Mouse (Mus musculus) adrenal gland, postnatal 14 days (tissue): ENCODE data around the gene Abl1. TPM values are rescaled to one million over a fixed set of nuclear protein-coding genes. Genes with fewer than 3 reads are reported as not detected.

Experiments used
- DNase-seq: peaks from one replicate; pipeline ENCODE4 v3.0.0; 2021; ENCODE audit warnings: mixed read lengths
- total RNA-seq: library from RNA; stranded (reverse); gene quantifications from 2 replicates; pipeline ENCODE4 v1.2.3, GENCODE M21; 2021

Gene Abl1
- total RNA-seq, 1 experiment from 2014 or later = 57.5 TPM

- DNase-seq = peak; percentile 71
Measured at GRCm38 (mm10) chr2:31683666-31684065, 4.5 kb upstream of the Abl1 start.

GRCm38 (mm10) chr2:31689045-31689444 is 869 bp downstream of the Abl1 start:
- DNase-seq = peak; percentile 29

- DNase-seq = no peak
Measured at GRCm38 (mm10) chr2:31690063-31690462, 1.9 kb downstream of the Abl1 start.

- DNase-seq = peak; percentile 34
Measured at GRCm38 (mm10) chr2:31698209-31698608, 10.0 kb downstream of the Abl1 start.

GRCm38 (mm10) chr2:31700545-31701446 is 12.6 kb downstream of the Abl1 start:
- no peak for DNase-seq

GRCm38 (mm10) chr2:31703226-31703625 is 15.1 kb downstream of the Abl1 start:
- no peak for DNase-seq

GRCm38 (mm10) chr2:31705914-31706313 is 17.7 kb downstream of the Abl1 start:
- DNase-seq = no peak

GRCm38 (mm10) chr2:31706531-31706930 is 18.4 kb downstream of the Abl1 start:
- no peak for DNase-seq

GRCm38 (mm10) chr2:31712716-31713115 is 24.5 kb downstream of the Abl1 start:
- DNase-seq = no peak

- no peak for DNase-seq
Measured at GRCm38 (mm10) chr2:31713813-31714212, 25.6 kb downstream of the Abl1 start.

GRCm38 (mm10) chr2:31714780-31715179 is 26.6 kb downstream of the Abl1 start:
- no peak for DNase-seq

GRCm38 (mm10) chr2:31715985-31716384 is 27.8 kb downstream of the Abl1 start:
- DNase-seq = no peak

GRCm38 (mm10) chr2:31719202-31719880 is 31.2 kb downstream of the Abl1 start:
- no peak for DNase-seq

- DNase-seq = no peak
Measured at GRCm38 (mm10) chr2:31719944-31720343, 31.8 kb downstream of the Abl1 start.

- DNase-seq = peak; percentile 26
Measured at GRCm38 (mm10) chr2:31720783-31721182, 32.6 kb downstream of the Abl1 start.

GRCm38 (mm10) chr2:31724730-31725490 is 36.7 kb downstream of the Abl1 start:
- DNase-seq = no peak

GRCm38 (mm10) chr2:31727576-31728277 is 39.6 kb downstream of the Abl1 start:
- no peak for DNase-seq

- no peak for DNase-seq
Measured at GRCm38 (mm10) chr2:31730640-31731039, 42.5 kb downstream of the Abl1 start.

- no peak for DNase-seq
Measured at GRCm38 (mm10) chr2:31732497-31732896, 44.3 kb downstream of the Abl1 start.

GRCm38 (mm10) chr2:31733558-31733957 is 45.4 kb downstream of the Abl1 start:
- DNase-seq = no peak

- DNase-seq = no peak
Measured at GRCm38 (mm10) chr2:31739041-31739440, 50.9 kb downstream of the Abl1 start.

- DNase-seq = no peak
Measured at GRCm38 (mm10) chr2:31741728-31742127, 53.6 kb downstream of the Abl1 start.
